Comparison of ENCODE assay signal across 14 mouse cellular contexts in the genomic region with DNA sequence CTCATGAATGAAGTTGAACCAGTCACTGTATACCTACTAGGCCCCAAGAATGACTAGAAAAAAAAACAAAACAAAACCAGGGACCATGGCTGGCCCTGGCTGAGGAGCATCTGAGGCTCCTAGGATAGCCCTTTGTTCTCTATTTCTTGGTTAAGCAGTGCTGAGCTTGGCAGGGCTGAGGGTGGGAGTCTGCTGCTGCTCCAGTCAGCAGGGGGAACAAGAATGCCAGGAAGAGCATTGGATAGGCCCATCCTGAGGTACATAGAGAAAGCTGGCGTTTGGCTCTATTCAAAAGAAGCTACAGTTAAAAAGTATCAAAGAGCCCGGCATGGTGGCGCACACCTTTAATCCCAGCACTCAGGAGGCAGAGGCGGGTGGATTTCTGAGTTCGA.
"Had no signal": no experiment of that assay in that cellular context is flagged by ENCODE, and none has a peak within 500 bp of the region (broad histone marks: within the 10 kb centered on the region; RNA-seq: fewer than 3 reads in every experiment).

No protein-coding gene starts in this region.

- ATAC-seq: intestine, embryonic 16.5 days; midbrain, embryonic 15.5 days had no signal

- H3K4me1 ChIP-seq: midbrain, embryonic 10.5 days; midbrain, embryonic 15.5 days had no signal

- H3K36me3 ChIP-seq: limb, embryonic 13.5 days; midbrain, embryonic 10.5 days; midbrain, embryonic 15.5 days; neural tube, embryonic 13.5 days had no signal

- H3K27ac ChIP-seq: limb, embryonic 13.5 days; liver, embryonic 14.5 days; midbrain, embryonic 10.5 days; midbrain, embryonic 15.5 days; neural tube, embryonic 13.5 days had no signal

- DNase-seq: kidney, adult 2 months; kidney, postnatal 25 days; lung, postnatal 14 days; retina, postnatal 1 day; right cerebral cortex, postnatal 4 days; spleen, adult 18-20 months; thymus, adult 18-20 months; thymus, postnatal 14 days had no signal

- H3K27me3 ChIP-seq: limb, embryonic 13.5 days; midbrain, embryonic 15.5 days; neural tube, embryonic 13.5 days had no signal

- H3K4me2 ChIP-seq: limb, embryonic 13.5 days; midbrain, embryonic 15.5 days; neural tube, embryonic 13.5 days had no signal

- H3K4me3 ChIP-seq: limb, embryonic 13.5 days; midbrain, embryonic 10.5 days; midbrain, embryonic 15.5 days; neural tube, embryonic 13.5 days had no signal

- H3K9me3 ChIP-seq: limb, embryonic 13.5 days; midbrain, embryonic 15.5 days; neural tube, embryonic 13.5 days had no signal

- H3K9ac ChIP-seq: limb, embryonic 13.5 days; liver, embryonic 14.5 days; midbrain, embryonic 15.5 days; neural tube, embryonic 13.5 days had no signal
